Mouse (Mus musculus) R1 (cell line): ENCODE data around the gene Gm6993.

Source experiments
- DNase-seq: peaks from one replicate; pipeline ENCODE4 v3.0.0-alpha.2; 2018; ENCODE audit warnings: low read depth, low spot score

The Gm6993 gene

DNA sequence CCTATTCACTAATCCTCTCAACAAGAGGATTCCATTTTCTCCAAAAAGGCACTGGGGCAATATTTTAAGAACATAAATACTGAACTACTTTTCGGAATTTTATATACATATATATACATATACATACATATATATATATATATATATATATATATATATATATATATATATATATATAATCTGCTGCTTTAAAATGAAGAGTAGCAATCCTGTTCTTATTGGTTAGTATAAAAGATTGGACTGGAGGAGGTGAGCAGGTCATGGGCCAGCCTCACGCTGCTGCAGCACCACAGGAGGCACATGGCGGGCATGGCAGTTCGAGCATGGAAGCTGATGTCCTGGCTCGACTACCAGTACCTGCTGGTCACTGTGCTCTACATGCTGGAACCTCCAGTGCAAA is at the start of gene Gm6993:
Gm6993 (plus strand) TSS at position 301 of the 400 bp plus-strand sequence.
- no peak for DNase-seq

DNA sequence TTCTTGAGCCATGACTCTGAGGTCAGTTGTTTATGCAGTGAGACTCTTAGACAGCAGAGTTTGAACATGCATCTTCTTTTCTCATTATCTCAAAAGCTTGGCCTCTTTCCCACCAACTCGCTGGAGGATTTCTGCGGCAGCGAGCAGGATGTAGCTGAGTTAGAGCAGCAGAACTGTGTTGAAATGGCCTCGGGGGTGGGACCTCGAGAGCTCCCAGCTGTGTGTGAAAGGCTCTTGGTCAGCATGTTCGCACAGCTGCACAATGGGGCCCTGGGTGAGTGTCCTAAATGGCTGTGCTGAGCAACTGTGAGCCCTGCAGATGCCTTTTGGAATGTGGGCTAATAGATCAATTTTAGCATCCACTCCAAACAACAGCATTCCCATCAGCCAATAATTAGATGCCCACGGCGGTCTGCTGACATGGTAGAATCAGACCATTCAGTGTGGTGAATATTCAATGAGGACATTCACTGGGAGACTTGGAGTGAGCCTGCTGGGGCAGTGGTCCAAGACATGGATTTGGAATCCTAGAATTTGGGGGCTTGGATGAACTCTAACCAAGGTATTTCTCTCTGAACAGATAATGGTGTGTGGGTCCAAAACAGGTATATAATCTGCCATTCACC is 49.1 kb upstream of the Gm6993 start:
- no peak for DNase-seq

DNA sequence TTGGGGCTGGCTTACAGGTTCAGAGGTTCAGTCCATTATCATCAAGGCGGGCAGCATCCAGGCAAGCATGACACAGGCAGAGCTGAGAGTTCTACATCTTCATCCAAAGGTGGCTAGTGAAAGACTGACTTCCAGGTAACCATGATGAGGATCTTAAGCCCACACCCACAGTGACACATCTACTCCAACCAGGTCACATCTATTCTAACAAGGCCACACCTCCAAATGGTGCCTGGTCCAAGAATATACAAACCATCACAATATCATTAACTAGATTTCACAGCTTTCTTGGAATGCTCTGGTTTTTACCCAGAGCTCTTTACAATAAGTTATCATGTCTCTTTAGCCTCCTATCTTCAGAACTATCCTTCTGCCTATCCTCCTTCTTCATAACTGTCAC is 38.1 kb upstream of the Gm6993 start:
- no peak for DNase-seq

DNA sequence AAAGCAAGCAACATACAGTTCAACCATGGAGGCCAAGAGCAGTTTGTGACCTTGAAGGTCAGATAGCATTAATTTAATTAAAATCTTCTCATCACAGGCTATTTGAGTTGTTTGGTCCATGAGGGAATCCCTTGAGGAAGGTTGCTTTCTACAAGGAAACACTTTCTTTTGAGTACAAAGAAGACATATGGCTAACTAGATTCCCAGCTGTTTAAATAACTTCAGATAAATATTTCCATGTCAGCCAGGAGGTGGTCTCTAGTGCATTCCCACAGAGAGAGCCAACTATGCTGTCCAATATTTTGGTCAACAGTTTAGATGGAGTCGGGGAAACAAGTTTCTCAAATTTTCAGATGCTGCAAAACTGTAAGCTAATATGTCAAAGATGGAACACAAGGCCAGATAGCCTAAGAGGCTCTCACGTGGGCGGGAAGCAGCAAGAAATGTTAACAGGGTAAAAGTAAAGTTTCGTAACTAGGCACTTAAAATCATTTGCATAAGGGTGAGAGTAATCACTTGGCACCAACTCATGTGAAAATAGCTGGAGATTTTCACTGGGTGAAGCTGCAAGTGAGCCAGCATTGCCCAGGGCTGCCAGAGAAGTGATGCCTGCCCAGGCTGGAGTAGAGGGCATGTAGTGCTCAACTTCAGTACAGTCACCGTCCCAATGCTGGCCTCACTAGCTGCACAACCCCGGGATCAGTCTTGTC is 36.7 kb upstream of the Gm6993 start:
- DNase-seq = no peak

DNA sequence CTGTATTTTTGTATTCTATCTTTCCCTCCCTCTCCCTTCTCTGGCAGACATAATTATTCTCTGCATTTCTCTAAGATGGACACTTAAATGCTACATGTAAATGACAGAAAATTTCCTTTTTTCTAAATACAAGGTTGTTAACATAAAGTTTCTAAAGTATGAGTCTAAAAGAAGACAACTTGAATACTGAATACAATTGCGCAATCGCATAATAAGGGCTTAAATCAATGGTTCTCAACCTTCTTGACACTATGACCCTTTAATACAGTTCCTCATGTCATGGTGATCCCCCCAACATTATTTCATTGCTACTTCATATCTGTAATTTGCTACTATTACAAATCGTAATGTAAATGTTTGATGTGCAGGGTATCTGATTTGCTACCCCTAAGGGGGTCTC is 35.7 kb upstream of the Gm6993 start:
- DNase-seq = no peak

DNA sequence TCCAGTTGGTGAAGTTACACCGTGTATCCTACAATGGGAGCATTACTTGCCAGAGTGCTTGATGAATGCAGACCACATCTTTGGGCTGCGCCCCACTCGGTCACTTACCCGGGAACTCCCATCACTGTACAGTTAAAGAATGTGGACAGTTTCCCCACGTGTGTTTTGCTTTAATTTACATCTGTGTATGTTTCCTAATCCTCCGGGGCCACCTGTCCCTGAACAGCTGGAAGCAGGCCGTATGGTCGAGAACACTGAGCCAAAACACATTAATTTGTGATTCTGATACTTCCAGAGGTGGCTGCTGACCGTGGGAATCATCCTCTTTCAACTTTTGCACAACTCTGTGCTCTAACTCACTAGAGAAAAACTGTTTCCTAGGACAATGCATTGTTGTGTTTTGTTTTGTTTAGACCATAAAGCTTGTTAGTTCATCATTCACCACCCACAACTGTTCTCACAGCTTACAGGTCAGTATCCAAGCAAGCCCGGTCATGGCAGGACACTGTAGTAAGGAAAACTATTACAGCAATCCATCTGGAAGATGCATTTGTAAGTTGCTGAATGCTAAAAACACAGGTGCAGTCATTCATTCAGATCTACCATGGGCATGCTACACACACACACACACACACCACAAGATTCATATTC is 34.5 kb upstream of the Gm6993 start:
- DNase-seq = no peak

DNA sequence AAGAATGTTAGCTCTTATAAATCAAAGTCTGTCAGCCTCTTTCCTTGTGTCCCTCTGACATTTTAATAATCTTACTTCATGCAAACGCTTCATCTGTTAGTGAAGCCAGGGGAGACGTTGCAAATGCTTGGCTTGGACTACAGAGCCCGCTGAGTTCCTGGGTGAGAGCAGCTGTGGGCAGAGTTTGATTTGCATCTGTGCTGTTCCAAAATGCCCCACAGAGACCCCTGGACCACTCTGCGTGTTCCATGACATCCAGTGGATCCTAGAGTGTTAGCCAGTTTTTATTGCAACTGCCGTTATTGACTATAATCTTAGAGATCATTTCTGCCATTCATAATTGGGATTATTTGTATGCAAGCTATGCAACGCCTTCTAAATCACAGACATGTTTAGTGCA is 31.8 kb upstream of the Gm6993 start:
- no peak for DNase-seq

DNA sequence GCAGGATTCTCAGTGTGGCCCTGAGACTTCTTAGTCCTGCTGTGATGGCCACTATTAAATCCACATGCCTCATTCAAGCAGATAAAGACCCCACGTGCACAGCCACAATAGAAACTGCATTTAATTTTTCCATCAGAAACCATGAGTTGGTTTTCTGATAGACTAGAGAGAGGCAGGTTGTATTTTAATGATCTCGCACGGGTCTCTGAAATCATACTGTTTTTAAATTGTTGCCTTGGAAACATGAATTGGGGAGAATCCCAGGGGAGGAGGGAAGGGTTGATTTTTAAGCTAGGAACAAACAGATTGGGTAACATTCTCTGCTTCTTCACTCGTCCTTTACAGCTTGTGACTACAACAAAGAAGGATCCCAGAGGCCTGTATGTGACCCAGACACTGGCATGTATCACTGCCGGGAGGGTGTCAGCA is 31.2 kb upstream of the Gm6993 start:
- DNase-seq = no peak

DNA sequence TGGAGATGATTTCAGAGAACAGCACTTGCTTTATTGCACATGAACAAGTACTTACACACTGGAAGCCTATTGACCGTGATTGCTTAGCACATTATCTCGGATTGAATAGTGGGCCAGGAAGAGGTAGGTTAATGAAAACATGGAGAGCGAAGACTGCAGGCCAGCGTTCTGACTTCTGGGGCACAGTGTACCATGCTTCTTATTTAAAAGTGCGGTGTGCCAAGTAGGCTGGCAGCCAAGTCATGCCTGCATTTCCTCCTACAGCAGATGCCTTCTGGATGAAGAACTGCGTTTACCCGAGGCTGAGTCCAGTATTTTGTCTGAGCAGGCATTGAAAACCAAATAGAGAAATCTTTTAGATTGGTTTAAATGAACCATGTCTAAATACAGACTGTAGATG is 27.0 kb upstream of the Gm6993 start:
- no peak for DNase-seq

DNA sequence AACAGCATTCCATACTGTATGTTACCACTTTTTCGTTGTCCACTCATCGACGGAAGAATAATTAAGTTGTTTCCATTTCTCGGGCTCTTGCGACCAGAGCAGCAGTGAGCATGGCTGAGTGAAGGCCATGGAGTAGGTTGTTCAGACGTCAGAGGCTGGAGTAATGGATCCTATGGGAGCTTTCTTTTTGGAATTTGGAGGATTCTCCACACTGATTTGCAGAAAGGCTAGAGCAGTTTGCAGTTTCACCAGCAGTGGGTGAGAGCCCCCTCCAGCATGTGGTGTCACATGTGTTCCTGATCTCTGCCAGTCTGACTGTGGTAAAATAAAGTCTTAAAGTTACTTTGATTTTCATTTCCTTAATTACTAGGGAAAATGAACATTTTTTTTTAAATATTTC is 25.6 kb upstream of the Gm6993 start:
- no peak for DNase-seq

DNA sequence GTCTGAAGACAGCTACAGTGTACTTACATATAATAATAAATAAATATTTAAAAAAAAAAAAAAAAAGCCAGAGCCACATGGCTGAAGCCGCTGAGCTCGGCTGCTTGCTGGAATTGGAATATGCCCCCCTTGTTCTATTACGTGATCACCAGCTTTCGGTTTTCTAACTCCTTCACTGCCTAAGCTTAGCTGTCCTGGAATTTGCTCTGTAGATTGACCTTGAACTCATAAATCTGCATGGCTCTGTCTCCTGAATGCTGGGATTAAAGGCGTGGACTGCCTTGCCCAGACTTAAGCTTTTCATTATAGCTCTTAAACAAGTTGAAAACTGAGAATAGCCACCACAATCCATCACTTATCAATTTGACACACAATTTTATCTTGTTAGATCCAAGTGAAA is 23.3 kb upstream of the Gm6993 start:
- DNase-seq = peak; percentile 38

DNA sequence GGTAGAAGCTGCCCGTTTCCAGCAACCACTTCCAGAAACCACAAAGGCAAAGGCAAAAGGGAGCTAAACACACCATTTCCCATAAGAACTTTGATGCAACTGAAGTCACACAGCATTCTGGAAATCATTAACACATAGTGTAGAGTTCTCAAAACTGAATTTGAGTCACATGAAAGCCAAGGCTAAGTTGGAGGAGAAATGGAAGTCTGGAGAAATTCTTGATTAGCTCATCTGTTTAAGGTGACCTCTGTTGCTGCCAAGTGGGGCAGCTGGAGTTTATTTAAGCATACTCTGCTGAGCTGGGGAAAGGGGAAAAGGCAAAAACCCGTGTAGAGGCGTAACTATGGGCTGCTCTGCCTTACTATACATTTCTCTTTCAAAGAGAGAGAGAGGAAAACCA is 21.8 kb upstream of the Gm6993 start:
- DNase-seq = no peak

DNA sequence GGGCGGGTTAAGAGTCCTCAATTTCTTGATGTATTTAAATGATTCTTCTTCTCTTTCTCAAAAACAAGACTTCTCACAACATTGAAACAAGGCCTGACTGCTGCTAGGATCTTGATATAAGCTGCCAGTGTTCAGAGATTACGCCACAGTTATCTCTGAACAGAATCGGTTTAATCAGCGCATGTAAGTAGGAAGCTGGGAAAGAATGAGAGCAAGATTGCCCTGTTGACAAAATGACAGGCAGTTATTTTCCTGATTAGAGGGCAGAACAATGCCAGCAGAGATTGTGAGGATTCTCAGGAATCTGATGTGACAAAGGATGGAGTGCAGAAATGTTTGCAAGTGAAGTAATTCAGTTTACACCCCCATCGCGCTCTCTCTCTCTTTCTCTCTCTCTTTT is 19.0 kb upstream of the Gm6993 start:
- no peak for DNase-seq

DNA sequence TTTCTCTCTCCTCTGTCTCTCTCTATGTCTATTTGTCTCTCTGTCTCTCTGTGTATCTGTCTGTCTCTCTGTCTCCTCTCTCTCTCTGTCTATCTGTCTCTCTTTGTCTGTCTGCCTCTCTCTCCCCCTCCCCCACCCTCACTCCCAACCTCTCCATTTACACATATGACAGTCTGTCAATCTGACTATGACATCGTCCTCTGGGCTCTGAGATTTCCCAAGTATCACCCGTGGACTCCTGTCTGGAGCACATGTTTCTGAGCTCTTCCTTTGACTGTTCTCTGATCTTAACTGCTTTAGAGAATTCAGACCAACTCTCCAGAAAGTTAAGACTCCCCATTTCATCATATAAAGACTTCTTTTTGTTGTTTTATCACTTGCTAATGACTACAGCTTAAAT is 18.3 kb upstream of the Gm6993 start:
- DNase-seq = no peak

DNA sequence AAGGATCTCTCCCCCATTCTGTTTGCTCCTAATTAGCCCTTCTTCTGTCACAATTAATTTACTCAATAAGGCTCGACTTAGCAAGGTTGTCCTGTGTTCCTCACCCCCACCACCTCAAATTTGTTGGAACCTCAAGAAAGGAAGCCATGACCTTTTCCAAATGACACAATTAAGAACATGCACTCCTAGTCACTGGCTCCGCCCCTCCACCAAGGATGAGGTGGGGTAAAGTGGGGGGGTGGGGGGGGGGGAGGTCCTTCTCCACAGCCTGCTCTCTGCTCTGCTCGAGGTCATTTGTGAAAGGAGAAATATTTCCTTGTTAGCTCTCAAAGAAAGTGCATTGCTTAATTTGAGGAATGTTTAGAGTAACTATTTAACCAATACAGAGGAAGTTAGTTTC is 17.8 kb upstream of the Gm6993 start:
- DNase-seq = no peak

DNA sequence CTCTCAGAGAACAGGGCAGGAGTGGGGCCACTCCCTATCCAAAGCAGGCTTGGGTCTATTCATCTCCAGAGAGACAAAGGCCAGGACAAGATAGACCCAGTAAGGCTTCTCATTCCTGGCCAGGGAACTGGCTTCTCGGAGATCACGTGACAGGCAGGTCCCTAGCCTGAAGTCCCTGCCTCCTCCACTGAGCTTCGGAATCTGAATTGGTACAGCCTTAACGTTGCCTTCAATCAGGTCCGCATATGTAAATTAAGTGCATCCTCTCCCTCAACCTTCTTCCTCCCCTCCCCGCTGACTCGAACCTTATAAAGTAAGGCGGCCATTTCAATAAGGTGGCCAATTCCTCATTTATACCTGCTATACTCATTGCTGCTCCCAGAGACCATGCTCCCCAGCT is 15.1 kb upstream of the Gm6993 start:
- DNase-seq = peak; percentile 90

DNA sequence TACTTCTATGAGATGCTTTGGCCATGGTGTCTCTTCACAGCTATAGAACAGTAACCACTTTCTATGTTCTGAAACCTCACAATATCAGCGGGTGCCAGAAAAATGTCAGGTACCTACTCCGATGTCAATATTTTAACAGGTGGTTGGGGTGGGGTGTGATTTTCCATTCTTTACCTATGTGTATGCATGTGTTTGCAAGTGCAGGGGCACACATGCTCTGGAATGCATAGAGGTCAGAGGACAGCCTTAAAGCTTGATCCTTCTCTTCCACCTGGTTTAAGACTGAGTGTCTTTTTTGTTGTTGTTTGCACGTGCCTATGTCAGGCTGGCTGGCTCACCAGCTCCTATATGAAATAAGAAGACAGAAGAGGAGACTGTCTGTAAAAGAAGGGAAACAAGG is 13.4 kb upstream of the Gm6993 start:
- no peak for DNase-seq

DNA sequence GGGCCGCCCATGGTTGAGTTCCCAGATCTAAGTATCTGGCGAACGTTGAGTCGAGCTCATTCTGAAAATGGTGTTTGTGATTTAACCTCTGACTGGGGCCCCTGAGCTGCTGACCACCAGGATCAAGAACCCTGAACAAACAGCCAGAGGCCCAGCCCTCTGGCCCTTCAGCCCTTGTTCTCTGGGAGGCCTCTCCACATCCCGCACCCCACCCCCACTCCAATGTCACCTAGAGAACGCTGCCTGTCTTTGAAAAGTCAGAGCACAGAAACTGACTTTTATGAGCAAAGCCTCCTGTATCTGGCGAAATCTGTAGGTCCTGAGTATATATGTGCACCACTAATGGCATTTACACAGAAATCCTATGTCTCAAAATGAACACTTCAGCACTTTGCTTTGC is 11.7 kb upstream of the Gm6993 start:
- DNase-seq = no peak

DNA sequence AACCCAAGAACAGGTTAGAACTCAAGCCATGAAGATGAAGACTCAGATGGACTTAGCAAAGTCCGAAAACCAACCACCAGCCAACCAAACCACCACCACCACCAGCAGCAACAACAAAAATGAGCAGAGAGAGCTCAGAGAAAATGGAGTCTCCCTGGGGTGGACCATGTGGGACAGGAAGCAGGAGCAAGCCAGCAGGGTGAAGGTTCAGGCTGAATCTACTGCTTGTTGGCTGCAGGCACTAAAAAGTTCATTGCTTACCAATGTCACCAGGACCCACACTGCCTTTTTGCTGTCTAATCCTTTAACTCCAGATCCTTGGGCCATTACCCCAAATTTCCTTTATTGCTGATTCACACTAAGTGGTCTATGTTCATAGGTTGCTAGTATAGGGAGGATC is 7.9 kb upstream of the Gm6993 start:
- no peak for DNase-seq

DNA sequence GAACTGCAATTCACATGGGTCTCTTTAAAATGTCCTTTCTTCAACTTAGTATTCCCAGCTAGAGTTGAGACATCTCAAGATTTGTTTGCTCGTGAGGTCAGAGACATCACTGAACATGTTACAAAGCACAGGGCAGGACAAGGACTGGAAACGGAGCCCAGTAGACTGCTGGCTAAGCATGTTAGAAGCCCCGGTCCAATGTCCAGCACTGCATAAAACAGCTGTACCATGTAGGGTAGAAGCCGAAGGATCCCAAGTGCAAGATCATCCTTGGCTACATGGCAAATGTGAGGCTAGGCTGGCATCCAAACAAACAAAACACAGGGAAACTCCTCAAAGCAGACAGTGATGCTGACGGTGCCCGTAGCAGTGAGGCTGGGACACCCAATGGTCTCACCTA is 5.6 kb upstream of the Gm6993 start:
- no peak for DNase-seq

DNA sequence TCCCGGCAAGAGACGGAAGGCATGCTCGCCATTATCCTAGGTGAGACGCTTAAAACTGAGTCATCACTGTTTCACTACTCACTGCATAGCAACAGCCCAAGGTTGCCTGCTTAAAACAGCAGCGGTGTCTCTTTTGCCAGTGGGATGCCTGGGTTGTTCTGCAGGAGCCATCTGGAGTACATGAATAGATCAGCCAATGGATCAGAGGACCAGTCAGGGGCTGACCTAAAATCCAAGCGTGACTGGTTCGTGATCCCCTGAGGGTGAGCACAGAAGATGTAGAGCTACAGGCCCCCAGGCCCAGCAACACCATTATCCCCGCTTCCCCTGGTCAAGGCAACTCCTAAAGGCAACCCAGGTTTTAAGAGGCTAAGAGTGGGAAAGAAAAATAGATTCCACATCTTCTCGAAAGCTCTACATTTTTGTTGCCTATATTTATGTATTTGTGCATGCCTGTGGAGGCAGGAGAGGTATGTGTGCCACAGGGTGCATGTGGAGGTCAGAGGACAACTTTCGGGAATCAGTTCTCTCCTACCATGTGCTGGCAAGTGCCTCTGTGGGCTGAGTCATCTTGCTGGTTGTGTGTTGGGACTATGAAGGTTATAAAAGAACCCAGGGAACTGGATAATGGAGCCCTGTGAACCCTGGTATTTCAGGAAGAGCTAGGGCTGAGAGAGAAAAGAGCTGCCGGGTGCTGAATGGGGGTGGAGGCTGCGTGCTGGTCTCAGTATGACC is 3.5 kb upstream of the Gm6993 start:
- DNase-seq = no peak

DNA sequence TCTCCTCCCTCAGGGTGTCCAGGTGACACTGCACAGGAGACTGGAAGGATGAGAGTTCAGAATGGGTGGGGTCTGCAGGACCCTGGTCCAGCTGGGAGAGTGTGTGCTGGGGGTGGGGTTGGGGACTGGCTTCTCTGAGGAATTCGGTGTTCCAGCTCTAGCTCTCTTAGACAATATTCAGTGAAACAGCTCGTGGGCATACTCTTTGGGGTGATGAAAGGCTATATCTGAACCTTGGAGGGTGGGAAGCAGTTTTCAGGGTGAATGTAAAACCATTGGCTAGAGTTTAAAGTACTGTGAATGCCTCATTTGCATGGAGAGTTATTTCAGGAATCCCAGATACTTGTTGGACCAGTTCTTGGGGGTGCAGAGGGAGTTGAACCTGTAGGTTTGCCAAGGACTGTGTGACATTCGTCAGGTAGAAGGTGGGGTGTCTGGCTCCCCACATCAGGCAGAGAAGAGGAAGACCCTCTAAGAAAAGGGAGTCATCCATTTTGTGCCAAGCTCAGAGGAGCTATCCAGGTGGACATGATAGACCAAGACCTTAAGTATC is 1.5 kb upstream of the Gm6993 start:
- DNase-seq = peak; percentile 64
